Mouse (Mus musculus): Measurements from ENCODE around the gene Ap2b1.

- TF ChIP-seq CTCF (IDR thresholded peaks at IDR 0.05; ENCODE audit: control insufficient read depth, insufficient read depth, insufficient replicate concordance, low read depth, low read length) (no peak), POLR2A (IDR thresholded peaks at IDR 0.05; ENCODE audit: control insufficient read depth, low read depth, low read length) (no peak)
These were observed 109.4 kb downstream of the Ap2b1 start for GRCm38 (mm10) chr11:83408242-83408641.
